Mouse (Mus musculus) granulocyte monocyte progenitor cell, adult 5-6 weeks (primary cell): ENCODE results near the gene Tmem211. TPM values are rescaled to one million over a fixed set of nuclear protein-coding genes. Genes with fewer than 3 reads are reported as not detected.
A peak's percentile ranks its signal among the peaks of the same experiment; 100 is the strongest.

Experiments used
- ATAC-seq: replicated peaks from 2 replicates; pipeline ENCODE4 v1.8.0; 2016; ENCODE audit warnings: mild to moderate bottlenecking, moderate TSS enrichment, inconsistent platforms; ENCODE audit not compliant: poor library complexity, severe bottlenecking
- total RNA-seq, 2 experiments: library from RNA; stranded (forward) in 1 of 2; stranded (reverse) in 1 of 2; fragments of 200-712, 200-1000 nt in 1 of 2; fragments of >200 nt in 1 of 2; fragmentation: Nextera tagmentation in 1 of 2; gene quantifications; 2 replicates each; pipeline ENCODE4 v1.2.3; 2014 to 2017

Tmem211 gene
- not detected in 2 replicates for total RNA-seq (2014; fragmentation: Nextera tagmentation)
- total RNA-seq (2017), result not detected in 2 replicates

- peak; percentile 74 for ATAC-seq
These were observed at the start of gene Tmem211 for GRCm38 (mm10) chr5:113226632-113227102. Tmem211 (plus strand) TSS chr5:113226909.

GRCm38 (mm10) chr5:113179451-113179842 is 47.3 kb upstream of the Tmem211 start:
- ATAC-seq, result no peak

GRCm38 (mm10) chr5:113179843-113180682 is 46.6 kb upstream of the Tmem211 start:
- peak; percentile 78 for ATAC-seq

GRCm38 (mm10) chr5:113180755-113181154 is 46.0 kb upstream of the Tmem211 start:
- ATAC-seq, result no peak

- ATAC-seq, result peak; percentile 74
These were observed 45.3 kb upstream of the Tmem211 start for GRCm38 (mm10) chr5:113181441-113181840.

- no peak for ATAC-seq
These were observed 36.2 kb upstream of the Tmem211 start for GRCm38 (mm10) chr5:113190558-113190957.

GRCm38 (mm10) chr5:113191901-113192300 is 34.8 kb upstream of the Tmem211 start:
- ATAC-seq, result no peak

- no peak for ATAC-seq
These were observed 32.9 kb upstream of the Tmem211 start for GRCm38 (mm10) chr5:113193762-113194161.

GRCm38 (mm10) chr5:113195451-113195850 is 31.3 kb upstream of the Tmem211 start:
- no peak for ATAC-seq

- no peak for ATAC-seq
These were observed 30.8 kb upstream of the Tmem211 start for GRCm38 (mm10) chr5:113195907-113196306.

- ATAC-seq, result no peak
These were observed 29.6 kb upstream of the Tmem211 start for GRCm38 (mm10) chr5:113196916-113197794.

- no peak for ATAC-seq
These were observed 27.5 kb upstream of the Tmem211 start for GRCm38 (mm10) chr5:113199126-113199771.

- ATAC-seq, result no peak
These were observed 27.0 kb upstream of the Tmem211 start for GRCm38 (mm10) chr5:113199772-113200134.

GRCm38 (mm10) chr5:113204193-113204592 is 22.5 kb upstream of the Tmem211 start:
- no peak for ATAC-seq

GRCm38 (mm10) chr5:113206670-113207352 is 19.9 kb upstream of the Tmem211 start:
- no peak for ATAC-seq

GRCm38 (mm10) chr5:113208048-113208447 is 18.7 kb upstream of the Tmem211 start:
- ATAC-seq, result no peak

GRCm38 (mm10) chr5:113208622-113209400 is 17.9 kb upstream of the Tmem211 start:
- no peak for ATAC-seq

- ATAC-seq, result no peak
These were observed 17.3 kb upstream of the Tmem211 start for GRCm38 (mm10) chr5:113209401-113209750.

GRCm38 (mm10) chr5:113209898-113210297 is 16.8 kb upstream of the Tmem211 start:
- no peak for ATAC-seq
